ENCODE assay signal across 11 mouse cellular contexts in genomic region chr1:73909191-73909983, GRCm38 (mm10).
DNase-seq lines count a peak whose midpoint lies in the region; ATAC-seq lines count a peak whose summit lies in the region.
"Had no signal": no experiment of that assay in that cellular context is flagged by ENCODE, and none has a peak within 500 bp of the region (broad histone marks: within the 10 kb centered on the region; RNA-seq: fewer than 3 reads in every experiment).

No protein-coding gene starts in this region.

- H3K36me3 ChIP-seq in kidney, embryonic 16.5 days (ENCODE audit: insufficient read depth, low read length) = peaks cover 8% of the 10 kb centered on the region; the same call in 1 of the 2 replicates
- H3K36me3 ChIP-seq: hindbrain, embryonic 13.5 days had no signal

- WGBS in kidney, embryonic 16.5 days = 71% methylated on average over 2 of the region's 2 CpGs

- no peak overlapping the region for H3K9ac ChIP-seq in kidney, embryonic 16.5 days (replicated peaks; ENCODE audit: low read length)
- H3K9ac ChIP-seq: forebrain, embryonic 13.5 days; hindbrain, embryonic 13.5 days; liver, embryonic 14.5 days had no signal

- no peaks in the 10 kb centered on the region for H3K27me3 ChIP-seq in kidney, embryonic 16.5 days (ENCODE audit: insufficient read depth, low read length)
- H3K27me3 ChIP-seq: forebrain, embryonic 13.5 days; hindbrain, embryonic 13.5 days had no signal

- no peak overlapping the region for H3K4me2 ChIP-seq in kidney, embryonic 16.5 days (replicated peaks; ENCODE audit: low read depth, low read length)
- H3K4me2 ChIP-seq: forebrain, embryonic 13.5 days; hindbrain, embryonic 13.5 days had no signal

- H3K9me3 ChIP-seq in kidney, embryonic 16.5 days (ENCODE audit: low read length) = no peaks in the 10 kb centered on the region
- H3K9me3 ChIP-seq: forebrain, embryonic 13.5 days; hindbrain, embryonic 13.5 days had no signal

- no peak overlapping the region for H3K27ac ChIP-seq in kidney, embryonic 16.5 days (ENCODE audit: low read length)
- H3K27ac ChIP-seq: forebrain, embryonic 13.5 days; hindbrain, embryonic 13.5 days; liver, embryonic 14.5 days had no signal

- ATAC-seq in kidney, embryonic 16.5 days (ENCODE audit: low FRiP score, low TSS enrichment) = no peak
- no peak for ATAC-seq in megakaryocyte, adult 5-6 weeks (ENCODE audit: poor library complexity, severe bottlenecking)
- ATAC-seq: forebrain, embryonic 13.5 days had no signal

- peak; percentile 4 to 23 for DNase-seq in adrenal gland, adult 18-20 months (ENCODE audit: low spot score in 2 of 2)
- DNase-seq in adrenal gland, postnatal 36 days = no peak
- peak; percentile 55 for DNase-seq in kidney, adult 9 months
- peak; percentile 2 for DNase-seq in thymus, postnatal 14 days
- no peak for DNase-seq in thymus, postnatal 10 days (ENCODE audit: low spot score in 2 of 2)
- peak; percentile 8 to 19 for DNase-seq in lung, postnatal 4 days

- no peak overlapping the region for H3K4me3 ChIP-seq in kidney, embryonic 16.5 days (ENCODE audit: low read length)
- H3K4me3 ChIP-seq: forebrain, embryonic 13.5 days; hindbrain, embryonic 13.5 days had no signal

- peaks cover 8% of the 10 kb centered on the region for H3K4me1 ChIP-seq in kidney, embryonic 16.5 days (ENCODE audit: insufficient read depth, low read length)

Comparison
In these comparisons a context has a peak if more than half of its experiments do, and no peak if none do; other contexts are left out.
1. DNase-seq: peak in adrenal gland, adult 18-20 months (2 of 2), kidney, adult 9 months (single experiment), thymus, postnatal 14 days (single experiment) and lung, postnatal 4 days (2 of 2); none in adrenal gland, postnatal 36 days (0 of 2) and thymus, postnatal 10 days (0 of 2).